Mouse (Mus musculus): ENCODE measurements around the gene Xlr4c. TPM values are rescaled to one million over a fixed set of nuclear protein-coding genes. Genes with fewer than 3 reads are reported as not detected.
"Not testable (repeated sequence)": the region's sequence is repeated elsewhere in the genome, so short reads cannot be mapped to it uniquely, and the experiment has no call there.

The Xlr4c gene
- 1.5 and 1.8 TPM in 2 replicates for polyA plus RNA-seq (2015; fragmentation: Nextera tagmentation; extraction: Ambion mirVana)

GRCm38 (mm10) chrX:73242821-73243325, at the start of gene Xlr4c:
Gene Xlr4c, minus strand, starts transcription at chrX:73243130.
- 87% methylated on average over 9 of the region's 14 CpGs for WGBS
- DNase-seq (ENCODE audit: low spot score); ATAC-seq (ENCODE audit: low FRiP score, low TSS enrichment): not testable (repeated sequence)

GRCm38 (mm10) chrX:73265270-73265669, 22.3 kb upstream of the Xlr4c start, which contains the start of gene Xlr3c:
Gene Xlr3c, minus strand, starts transcription at chrX:73265390.
- not testable (repeated sequence) for H3K27ac ChIP-seq (replicated peaks); H3K27me3 ChIP-seq (ENCODE audit: control insufficient read depth, insufficient read depth, low read length); H3K36me3 ChIP-seq (ENCODE audit: control insufficient read depth, insufficient read depth, low read length); H3K4me1 ChIP-seq (replicated peaks; ENCODE audit: control insufficient read depth, insufficient read depth); H3K4me2 ChIP-seq (replicated peaks; ENCODE audit: low read depth); H3K9me3 ChIP-seq (ENCODE audit: control insufficient read depth, low read length); H3K4me3 ChIP-seq (ENCODE audit: low read depth, low read length); H3K9ac ChIP-seq (ENCODE audit: low read length); DNase-seq (ENCODE audit: low spot score); ATAC-seq (ENCODE audit: low FRiP score, low TSS enrichment)
- 88% methylated on average over 14 of the region's 14 CpGs for WGBS

More at GRCm38 (mm10) chrX:73242821-73243325, at the start of gene Xlr4c:
- H3K36me3 ChIP-seq (ENCODE audit: control insufficient read depth, insufficient read depth, low read length); H3K27ac ChIP-seq (replicated peaks); H3K4me2 ChIP-seq (replicated peaks; ENCODE audit: low read depth); H3K9ac ChIP-seq (ENCODE audit: low read length); H3K9me3 ChIP-seq (ENCODE audit: control insufficient read depth, low read length); H3K4me3 ChIP-seq (ENCODE audit: low read depth, low read length); H3K27me3 ChIP-seq (ENCODE audit: control insufficient read depth, insufficient read depth, low read length); H3K4me1 ChIP-seq (replicated peaks; ENCODE audit: control insufficient read depth, insufficient read depth): not testable (repeated sequence)

GRCm38 (mm10) chrX:73262428-73262827, 19.5 kb upstream of the Xlr4c start:
- H3K9ac ChIP-seq (ENCODE audit: low read length); H3K4me1 ChIP-seq (replicated peaks; ENCODE audit: control insufficient read depth, insufficient read depth); H3K27me3 ChIP-seq (ENCODE audit: control insufficient read depth, insufficient read depth, low read length); H3K9me3 ChIP-seq (ENCODE audit: control insufficient read depth, low read length); ATAC-seq (ENCODE audit: low FRiP score, low TSS enrichment); H3K36me3 ChIP-seq (ENCODE audit: control insufficient read depth, insufficient read depth, low read length); H3K4me3 ChIP-seq (ENCODE audit: low read depth, low read length); H3K4me2 ChIP-seq (replicated peaks; ENCODE audit: low read depth); H3K27ac ChIP-seq (replicated peaks); DNase-seq (ENCODE audit: low spot score): not testable (repeated sequence)
- 76% methylated on average over 1 of the region's 2 CpGs for WGBS

GRCm38 (mm10) chrX:73229288-73229687, 13.6 kb downstream of the Xlr4c start:
- Histone ChIP-seq H3K27me3 (ENCODE audit: control insufficient read depth, insufficient read depth, low read length) (no peaks in the 10 kb centered on the region), H3K4me1 (replicated peaks; ENCODE audit: control insufficient read depth, insufficient read depth) (no peaks in the 10 kb centered on the region), H3K36me3 (ENCODE audit: control insufficient read depth, insufficient read depth, low read length) (no peaks in the 10 kb centered on the region), H3K9ac (ENCODE audit: low read length) (peak overlapping the region; percentile 73; the same call in 1 of the 2 replicates), H3K4me3 (ENCODE audit: low read depth, low read length) (peak overlapping the region; percentile 61), H3K4me2 (replicated peaks; ENCODE audit: low read depth) (peak overlapping the region; percentile 70), H3K27ac (replicated peaks) (peak overlapping the region; percentile 94; the same call in 1 of the 2 replicates), H3K9me3 (ENCODE audit: control insufficient read depth, low read length) (no peaks in the 10 kb centered on the region)
- 35% methylated on average over 3 of the region's 3 CpGs for WGBS
- TF ChIP-seq CTCF (IDR thresholded peaks at IDR 0.05; ENCODE audit: low read depth): no peak
- no peak for TF ChIP-seq EP300 (optimal IDR thresholded peaks at IDR 0.05)
- ATAC-seq (ENCODE audit: low FRiP score, low TSS enrichment) (no peak), DNase-seq (ENCODE audit: low spot score) (no peak)

GRCm38 (mm10) chrX:73228606-73229214, 14.2 kb downstream of the Xlr4c start:
- WGBS: 17% methylated on average over 30 of the region's 51 CpGs
- Histone ChIP-seq H3K4me2 (replicated peaks; ENCODE audit: low read depth) (peak overlapping the region; percentile 70), H3K27ac (replicated peaks) (peak overlapping the region; percentile 94), H3K4me3 (ENCODE audit: low read depth, low read length) (peak overlapping the region; percentile 61), H3K9me3 (ENCODE audit: control insufficient read depth, low read length) (no peaks in the 10 kb centered on the region), H3K4me1 (replicated peaks; ENCODE audit: control insufficient read depth, insufficient read depth) (no peaks in the 10 kb centered on the region), H3K9ac (ENCODE audit: low read length) (peak overlapping the region; percentile 73), H3K36me3 (ENCODE audit: control insufficient read depth, insufficient read depth, low read length) (no peaks in the 10 kb centered on the region), H3K27me3 (ENCODE audit: control insufficient read depth, insufficient read depth, low read length) (no peaks in the 10 kb centered on the region)
- no peak for TF ChIP-seq EP300 (optimal IDR thresholded peaks at IDR 0.05)
- peak; percentile 41; the same call in 1 of the 2 replicates for TF ChIP-seq CTCF (IDR thresholded peaks at IDR 0.05; ENCODE audit: low read depth)
- ATAC-seq (ENCODE audit: low FRiP score, low TSS enrichment) (peak; percentile 52), DNase-seq (ENCODE audit: low spot score) (peak; percentile 67)

- peak within 1 kb of the TSS; percentile 94 for H3K27ac ChIP-seq (replicated peaks)
- H3K9me3 ChIP-seq (ENCODE audit: control insufficient read depth, low read length): no peaks in the 10 kb centered on the region
- H3K36me3 ChIP-seq (ENCODE audit: control insufficient read depth, insufficient read depth, low read length): no peaks in the 10 kb centered on the region
- ATAC-seq (ENCODE audit: low FRiP score, low TSS enrichment) (peak; percentile 98), DNase-seq (ENCODE audit: low spot score) (peak; percentile 85)
- no peaks in the 10 kb centered on the region for H3K27me3 ChIP-seq (ENCODE audit: control insufficient read depth, insufficient read depth, low read length)
- WGBS: 12% methylated on average over 39 of the region's 39 CpGs
- H3K4me1 ChIP-seq (replicated peaks; ENCODE audit: control insufficient read depth, insufficient read depth): no peaks in the 10 kb centered on the region
- peak within 1 kb of the TSS; percentile 70 for H3K4me2 ChIP-seq (replicated peaks; ENCODE audit: low read depth)
- peak within 1 kb of the TSS; percentile 73 for H3K9ac ChIP-seq (ENCODE audit: low read length)
- no peak for TF ChIP-seq EP300 (optimal IDR thresholded peaks at IDR 0.05)
- TF ChIP-seq CTCF (IDR thresholded peaks at IDR 0.05; ENCODE audit: low read depth): no peak
- peak within 1 kb of the TSS; percentile 61 for H3K4me3 ChIP-seq (ENCODE audit: low read depth, low read length)
Measured at GRCm38 (mm10) chrX:73227914-73228605, 14.9 kb downstream of the Xlr4c start, which contains the start of gene F8a. Gene F8a, plus strand, starts transcription at chrX:73228291.
